Mouse (Mus musculus) olfactory bulb, adult 2 months (tissue): ENCODE data around the gene Wfdc1. TPM values are rescaled to one million over a fixed set of nuclear protein-coding genes. Genes with fewer than 3 reads are reported as not detected.

Source experiments
- H3K27ac ChIP-seq: fragments of 200-500 bp; 2 replicates; pipeline ENCODE4 v1.5.1; 2012; ENCODE audit warnings: low read depth, low read length; ENCODE audit not compliant: insufficient read depth
- H3K4me1 ChIP-seq: fragments of 200-500 bp; 2 replicates; pipeline ENCODE4 v1.6.1; 2012; ENCODE audit warnings: low read length; ENCODE audit not compliant: control insufficient read depth, insufficient read depth
- H3K4me3 ChIP-seq: fragments of 200-500 bp; 2 replicates; pipeline ENCODE4 v1.5.1; 2012; ENCODE audit warnings: mild to moderate bottlenecking, low read depth, low read length, moderate library complexity; ENCODE audit not compliant: insufficient read depth
- CTCF ChIP-seq: fragments of 200-500 bp; IDR thresholded peaks from 2 replicates; pipeline ENCODE4 v1.5.1; 2012; ENCODE audit warnings: low read depth, mild to moderate bottlenecking, low read length, moderate library complexity; ENCODE audit not compliant: insufficient read depth
- POLR2A ChIP-seq: fragments of 200-500 bp; IDR thresholded peaks from 2 replicates; pipeline ENCODE4 v1.6.1; 2012; ENCODE audit warnings: mild to moderate bottlenecking, low read depth, low read length, moderate library complexity; ENCODE audit not compliant: insufficient read depth
- WGBS: fragments of 180-500 bp; shearing (Covaris S2); methylation state at CpG from one replicate; pipeline ENCODE4 v1.1.7; 2018; 5-methylcytosine and 5-hydroxymethylcytosine counted together
- polyA plus RNA-seq: library from polyadenylated mRNA; stranded (reverse); fragments of >200 nt; gene quantifications from 2 replicates; pipeline ENCODE4 v1.2.4, GENCODE M21; 2012; ENCODE audit warnings: low replicate concordance; ENCODE audit not compliant: missing spikeins, insufficient read depth, insufficient read length

The Wfdc1 gene
- polyA plus RNA-seq, 1 experiment = not detected

DNA sequence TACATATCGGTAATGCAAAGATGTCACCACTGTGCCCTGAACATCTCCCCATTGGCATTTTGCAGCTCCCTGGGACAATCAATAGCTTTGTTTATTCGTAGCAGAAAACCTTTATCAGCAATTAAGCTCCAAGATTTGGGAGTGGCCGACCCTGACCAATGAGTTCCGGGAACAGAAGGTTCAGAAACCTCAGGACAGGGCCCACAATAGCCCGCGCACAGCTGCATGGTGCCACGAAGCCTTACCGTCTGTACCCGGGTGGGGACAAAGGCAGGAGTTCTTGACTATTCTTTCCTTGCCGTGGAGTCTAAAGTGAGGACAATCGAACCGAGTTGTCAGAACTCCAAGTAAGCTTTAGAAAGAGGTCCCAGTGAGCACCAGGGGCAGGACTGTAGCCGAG is 65.9 kb downstream of the Wfdc1 start:
- Histone ChIP-seq H3K4me1 (no peaks in the 10 kb centered on the region), H3K27ac (no peak overlapping the region), H3K4me3 (no peak overlapping the region)
- TF ChIP-seq CTCF = no peak
- no peak for TF ChIP-seq POLR2A
- 74% methylated on average over 13 of the region's 13 CpGs for WGBS

DNA sequence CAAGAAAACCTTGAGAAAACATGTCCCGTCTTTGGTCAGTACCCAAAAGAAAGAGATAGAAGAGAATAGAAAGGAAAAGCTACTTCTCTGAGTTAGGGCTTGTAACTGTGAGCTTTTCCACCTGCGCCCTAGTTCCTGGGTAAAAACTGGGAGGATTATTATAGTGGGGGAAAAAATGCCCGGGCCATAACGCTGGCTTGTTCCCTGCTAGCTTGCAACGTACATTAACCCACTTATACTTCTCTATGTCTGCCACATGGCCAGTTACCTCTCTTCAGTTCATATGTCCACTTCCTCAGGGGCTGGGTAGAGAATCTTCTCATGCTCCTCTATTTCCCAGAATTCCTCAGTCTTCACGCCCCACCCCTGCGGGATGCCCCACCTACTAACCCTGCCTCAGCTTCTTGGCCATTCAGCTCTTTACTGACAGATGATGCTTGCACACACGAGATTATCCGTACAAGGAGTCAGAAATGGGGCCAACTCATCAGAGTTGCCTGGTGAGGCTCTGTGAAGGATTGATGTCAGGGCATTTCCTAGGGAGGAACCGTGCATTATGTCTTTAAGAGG is 70.3 kb downstream of the Wfdc1 start:
- TF ChIP-seq POLR2A = no peak
- no peak for TF ChIP-seq CTCF
- no peak overlapping the region for H3K4me3 ChIP-seq
- H3K4me1 ChIP-seq = no peaks in the 10 kb centered on the region
- 87% methylated on average over 10 of the region's 10 CpGs for WGBS
- H3K27ac ChIP-seq = no peak overlapping the region

DNA sequence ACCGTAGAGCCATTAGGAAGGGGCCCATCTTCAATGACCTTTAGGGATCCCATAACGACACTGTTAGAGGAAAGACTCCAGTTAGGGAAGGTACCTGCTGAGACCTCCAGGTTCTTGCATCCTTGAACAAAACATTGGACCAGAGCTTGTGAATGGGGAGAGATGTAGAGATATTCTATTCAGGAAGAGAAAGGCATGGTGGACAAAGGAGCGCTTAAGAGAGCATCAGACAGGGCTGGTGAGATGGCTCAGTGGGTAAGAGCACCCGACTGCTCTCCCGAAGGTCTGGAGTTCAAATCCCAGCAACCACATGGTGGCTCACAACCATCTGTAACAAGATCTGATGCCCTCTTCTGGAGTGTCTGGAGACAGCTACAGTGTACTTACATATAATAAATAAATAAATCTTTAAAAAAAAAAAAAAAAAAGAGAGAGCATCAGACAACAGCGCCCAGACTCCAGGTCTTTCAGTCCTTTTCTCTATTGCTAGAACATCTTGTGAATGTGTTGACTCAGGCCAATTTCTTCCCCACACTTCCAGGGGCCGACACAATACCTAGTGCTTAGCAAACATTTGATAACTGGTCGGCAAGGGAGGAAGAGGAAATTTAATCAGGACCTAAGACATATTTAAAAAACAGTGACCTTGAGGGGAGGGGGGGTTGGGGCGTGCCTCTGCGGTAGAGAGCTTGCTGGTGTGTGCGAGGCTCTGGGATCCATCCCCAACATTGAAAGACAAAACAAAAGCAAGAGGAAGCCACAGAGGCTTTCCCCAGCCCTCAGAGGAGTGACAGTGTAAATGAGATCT is 71.1 kb downstream of the Wfdc1 start:
- Histone ChIP-seq H3K4me1 (no peaks in the 10 kb centered on the region), H3K4me3 (no peak overlapping the region), H3K27ac (no peak overlapping the region)
- no peak for TF ChIP-seq POLR2A
- TF ChIP-seq CTCF = no peak
- WGBS = 76% methylated on average over 11 of the region's 11 CpGs

Other genes with a start within 250 kb of the Wfdc1 start
- gene Osgin1, start 232.2 kb upstream of the Wfdc1 start, polyA plus RNA-seq = not detected in 2 replicates
- not detected in 2 replicates for gene Necab2, start 219.6 kb upstream of the Wfdc1 start, polyA plus RNA-seq
- not detected in 2 replicates for gene Slc38a8, start 164.7 kb upstream of the Wfdc1 start, polyA plus RNA-seq
- gene Mbtps1, start 107.6 kb upstream of the Wfdc1 start, polyA plus RNA-seq = 181 TPM in 1 of 2 replicates, not detected in the other
- gene Hsdl1, start 91.2 kb upstream of the Wfdc1 start, polyA plus RNA-seq = 175 TPM in 1 of 2 replicates, not detected in the other
- not detected in 2 replicates for gene Dnaaf1, start 91.1 kb upstream of the Wfdc1 start, polyA plus RNA-seq
- not detected in 2 replicates for gene Taf1c, start 61.1 kb upstream of the Wfdc1 start, polyA plus RNA-seq
- not detected in 2 replicates for gene Adad2, start 53.6 kb upstream of the Wfdc1 start, polyA plus RNA-seq
- not detected in 2 replicates for gene Kcng4, start 30.7 kb upstream of the Wfdc1 start, polyA plus RNA-seq
- gene Atp2c2, start 33.6 kb downstream of the Wfdc1 start, polyA plus RNA-seq = not detected in 2 replicates
- not detected in 2 replicates for gene Tldc1, start 112.1 kb downstream of the Wfdc1 start, polyA plus RNA-seq
- gene Cotl1, start 174.2 kb downstream of the Wfdc1 start, polyA plus RNA-seq = not detected in 2 replicates
- gene Klhl36, start 195.9 kb downstream of the Wfdc1 start, polyA plus RNA-seq = not detected in 2 replicates
- gene Usp10, start 244.0 kb downstream of the Wfdc1 start, polyA plus RNA-seq = not detected in 2 replicates
- gene Gm20388, start 244.5 kb downstream of the Wfdc1 start, polyA plus RNA-seq = not detected in 2 replicates